15 mouse cellular contexts compared by ENCODE assay signal in the genomic region with DNA sequence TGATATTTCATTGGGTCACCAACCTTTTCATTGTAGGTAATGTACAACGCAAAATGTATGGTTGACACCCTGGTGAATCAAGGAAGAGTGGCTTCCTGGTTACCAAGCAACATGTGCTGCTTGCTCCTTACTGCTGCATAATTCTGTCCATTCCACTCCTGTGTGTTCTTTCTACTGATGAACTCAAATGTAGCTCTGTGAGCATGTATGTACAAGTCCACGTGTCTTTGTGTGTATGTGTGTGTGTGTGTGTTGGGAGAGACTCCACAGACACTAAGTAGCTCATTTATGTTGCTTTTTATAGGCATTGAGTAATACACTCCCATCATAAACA.
DNase-seq lines count a peak whose midpoint lies in the region; ATAC-seq and TF ChIP-seq lines count a peak whose summit lies in the region.
"Had no signal": no experiment of that assay in that cellular context is flagged by ENCODE, and none has a peak within 500 bp of the region (broad histone marks: within the 10 kb centered on the region; RNA-seq: fewer than 3 reads in every experiment).

No protein-coding gene starts in this region.

- H3K27me3 ChIP-seq in forebrain, postnatal 0 days (ENCODE audit: insufficient read depth, low read length): no peaks in the 10 kb centered on the region
- no peaks in the 10 kb centered on the region for H3K27me3 ChIP-seq in hindbrain, embryonic 13.5 days
- H3K27me3 ChIP-seq in neural tube, embryonic 14.5 days (ENCODE audit: control insufficient read depth, insufficient read depth, low read length): no peaks in the 10 kb centered on the region
- H3K27me3 ChIP-seq: embryonic facial prominence, embryonic 15.5 days; midbrain, embryonic 12.5 days; stomach, embryonic 15.5 days had no signal

- intact Hi-C loops in gastrocnemius, adult 2 months (cut with DNase I): no loop called here

- H3K4me3 ChIP-seq in forebrain, postnatal 0 days (ENCODE audit: low read depth, low read length): no peak overlapping the region
- no peak overlapping the region for H3K4me3 ChIP-seq in hindbrain, embryonic 13.5 days
- no peak overlapping the region for H3K4me3 ChIP-seq in neural tube, embryonic 14.5 days (ENCODE audit: low read depth, low read length)
- no peak overlapping the region for H3K4me3 ChIP-seq in gastrocnemius, adult 2 months
- H3K4me3 ChIP-seq: embryonic facial prominence, embryonic 15.5 days; heart, adult 2 months; midbrain, embryonic 12.5 days; stomach, embryonic 15.5 days had no signal

- WGBS in forebrain, postnatal 0 days: 36% methylated on average over 2 of the region's 2 CpGs
- WGBS in hindbrain, embryonic 13.5 days: 58% methylated on average over 2 of the region's 2 CpGs
- 35% methylated on average over 2 of the region's 2 CpGs for WGBS in neural tube, embryonic 14.5 days

- no peak overlapping the region for H3K9ac ChIP-seq in forebrain, postnatal 0 days
- H3K9ac ChIP-seq in hindbrain, embryonic 13.5 days: no peak overlapping the region
- H3K9ac ChIP-seq in neural tube, embryonic 14.5 days (replicated peaks; ENCODE audit: low read depth, low read length): no peak overlapping the region
- H3K9ac ChIP-seq: embryonic facial prominence, embryonic 15.5 days; lung, embryonic 14.5 days; midbrain, embryonic 12.5 days; stomach, embryonic 15.5 days had no signal

- no peaks in the 10 kb centered on the region for H3K9me3 ChIP-seq in forebrain, postnatal 0 days (ENCODE audit: low read length)
- no peaks in the 10 kb centered on the region for H3K9me3 ChIP-seq in hindbrain, embryonic 13.5 days
- H3K9me3 ChIP-seq in neural tube, embryonic 14.5 days (ENCODE audit: control insufficient read depth, low read length): no peaks in the 10 kb centered on the region
- H3K9me3 ChIP-seq: embryonic facial prominence, embryonic 15.5 days; midbrain, embryonic 12.5 days; stomach, embryonic 15.5 days had no signal

- H3K27ac ChIP-seq in forebrain, postnatal 0 days (ENCODE audit: low read depth, low read length): no peak overlapping the region
- H3K27ac ChIP-seq in hindbrain, embryonic 13.5 days: no peak overlapping the region
- no peak overlapping the region for H3K27ac ChIP-seq in neural tube, embryonic 14.5 days (ENCODE audit: low read depth, low read length)
- no peak overlapping the region for H3K27ac ChIP-seq in gastrocnemius, adult 2 months
- H3K27ac ChIP-seq: embryonic facial prominence, embryonic 15.5 days; heart, adult 2 months; midbrain, embryonic 12.5 days; stomach, embryonic 15.5 days had no signal

- peak; percentile 12 to 20 for DNase-seq in layer of hippocampus, postnatal 14 days (ENCODE audit: low spot score in 2 of 2)
- DNase-seq in layer of hippocampus, adult 9-11 months: no peak
- no peak for DNase-seq in forebrain, postnatal 0 days
- no peak for DNase-seq in T-cell, adult 2 months (ENCODE audit: low spot score)
- DNase-seq in gastrocnemius, adult 2 months: no peak
- DNase-seq: adrenal gland, adult 8-10 months; cerebellum, postnatal 36 days; heart, adult 2 months; lung, embryonic 14.5 days; right cerebral cortex, postnatal 4 days had no signal

- no peak for TF ChIP-seq CTCF in forebrain, postnatal 0 days (IDR thresholded peaks at IDR 0.05; ENCODE audit: low read depth)
- TF ChIP-seq CTCF in gastrocnemius, adult 2 months (IDR thresholded peaks at IDR 0.05): no peak

- peak overlapping the region; percentile 26 for H3K4me2 ChIP-seq in forebrain, postnatal 0 days (ENCODE audit: low read depth)
- peak overlapping the region; percentile 6; the same call in 1 of the 2 replicates for H3K4me2 ChIP-seq in hindbrain, embryonic 13.5 days
- H3K4me2 ChIP-seq in neural tube, embryonic 14.5 days (ENCODE audit: low read depth, low read length): no peak overlapping the region
- H3K4me2 ChIP-seq: embryonic facial prominence, embryonic 15.5 days; lung, embryonic 14.5 days; midbrain, embryonic 12.5 days; stomach, embryonic 15.5 days had no signal

- ATAC-seq in forebrain, postnatal 0 days: peak; percentile 77
- peak; percentile 68 for ATAC-seq in hindbrain, embryonic 13.5 days (ENCODE audit: low FRiP score)
- ATAC-seq in neural tube, embryonic 14.5 days (ENCODE audit: low read depth): peak; percentile 78

- no peaks in the 10 kb centered on the region for H3K36me3 ChIP-seq in forebrain, postnatal 0 days (ENCODE audit: insufficient read depth)
- H3K36me3 ChIP-seq in hindbrain, embryonic 13.5 days: no peaks in the 10 kb centered on the region
- no peaks in the 10 kb centered on the region for H3K36me3 ChIP-seq in neural tube, embryonic 14.5 days (ENCODE audit: control insufficient read depth, insufficient read depth, low read length)
- H3K36me3 ChIP-seq: embryonic facial prominence, embryonic 15.5 days; midbrain, embryonic 12.5 days; stomach, embryonic 15.5 days had no signal

- H3K4me1 ChIP-seq in forebrain, postnatal 0 days (ENCODE audit: insufficient read depth): peaks cover 5% of the 10 kb centered on the region; the same call in 1 of the 2 replicates
- H3K4me1 ChIP-seq in hindbrain, embryonic 13.5 days (replicated peaks): peaks cover 13% of the 10 kb centered on the region
- peaks cover 3% of the 10 kb centered on the region; the same call in 1 of the 2 replicates for H3K4me1 ChIP-seq in neural tube, embryonic 14.5 days (ENCODE audit: control insufficient read depth, insufficient read depth, low read length)
- H3K4me1 ChIP-seq: embryonic facial prominence, embryonic 15.5 days had no signal

Comparison
In these comparisons a context has a peak if more than half of its experiments do, and no peak if none do; other contexts are left out.
1. DNase-seq: peak in layer of hippocampus, postnatal 14 days (2 of 2); none in layer of hippocampus, adult 9-11 months (single experiment), forebrain, postnatal 0 days (single experiment), T-cell, adult 2 months (single experiment) and gastrocnemius, adult 2 months (single experiment).
2. Peak in every context shown above with its lines, with median percentiles within 50 percentile points of each other: ATAC-seq.